Mouse (Mus musculus) limb, embryonic 15.5 days (tissue): ENCODE data around the gene Pde6d. TPM values are rescaled to one million over a fixed set of nuclear protein-coding genes. Genes with fewer than 3 reads are reported as not detected.
"Not testable (repeated sequence)": the region's sequence is repeated elsewhere in the genome, so short reads cannot be mapped to it uniquely, and the experiment has no call there.

Experiments used
- ATAC-seq: fragments of 200-750 bp; cut with Nextera tagmentation; 2 replicates; pipeline ENCODE4 v1.8.0; 2017; ENCODE audit warnings: low read depth, moderate TSS enrichment; ENCODE audit not compliant: insufficient number of reproducible peaks, low FRiP score, low TSS enrichment
- H3K27ac ChIP-seq: fragments of 300-500 bp; sonication (generic); 2 replicates; pipeline ENCODE4 v1.5.1; 2015; ENCODE audit warnings: moderate library complexity, mild to moderate bottlenecking, inconsistent platforms
- H3K27me3 ChIP-seq: fragments of 300-500 bp; sonication (generic); 2 replicates; pipeline ENCODE4 v1.6.1; 2015; ENCODE audit warnings: inconsistent platforms
- H3K36me3 ChIP-seq: fragments of 300-500 bp; sonication (generic); 2 replicates; pipeline ENCODE4 v1.6.1; 2015; ENCODE audit warnings: inconsistent platforms
- H3K4me1 ChIP-seq: fragments of 300-500 bp; sonication (generic); 2 replicates; pipeline ENCODE4 v1.6.1; 2015; ENCODE audit warnings: inconsistent platforms
- H3K4me2 ChIP-seq: fragments of 300-500 bp; sonication (generic); 2 replicates; pipeline ENCODE4 v1.6.1; 2015; ENCODE audit warnings: mild to moderate bottlenecking, inconsistent platforms
- H3K4me3 ChIP-seq: fragments of 300-500 bp; sonication (generic); 2 replicates; pipeline ENCODE4 v1.5.1; 2015; ENCODE audit warnings: mild to moderate bottlenecking, inconsistent platforms
- H3K9ac ChIP-seq: fragments of 300-500 bp; sonication (generic); 2 replicates; pipeline ENCODE4 v1.6.1; 2015; ENCODE audit warnings: inconsistent platforms
- H3K9me3 ChIP-seq: fragments of 300-500 bp; sonication (generic); 2 replicates; pipeline ENCODE4 v1.6.1; 2016; ENCODE audit warnings: inconsistent platforms
- WGBS: fragments of 180-500 bp; shearing (Covaris S2); methylation state at CpG from one replicate; pipeline ENCODE4 v1.1.7; 2015; 5-methylcytosine and 5-hydroxymethylcytosine counted together
- polyA plus RNA-seq: library from polyadenylated mRNA; unstranded; fragments of >200 nt; fragmentation: Nextera tagmentation; extraction: Ambion mirVana; gene quantifications from 2 replicates; pipeline ENCODE4 v1.2.1, GENCODE M21; 2015

Gene Pde6d
- polyA plus RNA-seq, 1 experiment from 2014 or later: 65.5 TPM

GRCm38 (mm10) chr1:86562663-86563062 lies 19.8 kb downstream of the Pde6d start:
- no peaks in the 10 kb centered on the region for H3K9me3 ChIP-seq
- no peak overlapping the region for H3K27ac ChIP-seq
- no peaks in the 10 kb centered on the region for H3K4me1 ChIP-seq
- H3K9ac ChIP-seq: no peak overlapping the region
- H3K27me3 ChIP-seq: no peaks in the 10 kb centered on the region
- 77% methylated on average over 2 of the region's 2 CpGs for WGBS
- no peak overlapping the region for H3K4me2 ChIP-seq
- H3K4me3 ChIP-seq: no peak overlapping the region
- peaks cover 28% of the 10 kb centered on the region for H3K36me3 ChIP-seq
- no peak for ATAC-seq

GRCm38 (mm10) chr1:86559232-86559631 lies 23.2 kb downstream of the Pde6d start:
- Histone ChIP-seq H3K4me1 (no peaks in the 10 kb centered on the region), H3K27ac (no peak overlapping the region), H3K4me3 (no peak overlapping the region), H3K4me2 (no peak overlapping the region), H3K9ac (no peak overlapping the region), H3K9me3 (no peaks in the 10 kb centered on the region), H3K36me3 (peaks cover 33% of the 10 kb centered on the region), H3K27me3 (no peaks in the 10 kb centered on the region)
- ATAC-seq: no peak
- WGBS: 93% methylated on average over 3 of the region's 3 CpGs

GRCm38 (mm10) chr1:86557872-86558271 lies 24.6 kb downstream of the Pde6d start:
- no peak for ATAC-seq
- H3K27me3 ChIP-seq: no peaks in the 10 kb centered on the region
- peaks cover 20% of the 10 kb centered on the region for H3K36me3 ChIP-seq
- no peak overlapping the region for H3K4me3 ChIP-seq
- H3K9me3 ChIP-seq: no peaks in the 10 kb centered on the region
- no peaks in the 10 kb centered on the region for H3K4me1 ChIP-seq
- H3K4me2 ChIP-seq: no peak overlapping the region
- no peak overlapping the region for H3K27ac ChIP-seq
- H3K9ac ChIP-seq: no peak overlapping the region
- WGBS: 56% methylated on average over 7 of the region's 7 CpGs

GRCm38 (mm10) chr1:86555665-86556064 lies 26.8 kb downstream of the Pde6d start:
- no peaks in the 10 kb centered on the region for H3K27me3 ChIP-seq
- no peaks in the 10 kb centered on the region for H3K9me3 ChIP-seq
- WGBS: 80% methylated on average over 3 of the region's 3 CpGs
- H3K9ac ChIP-seq: no peak overlapping the region
- no peak overlapping the region for H3K4me2 ChIP-seq
- H3K4me3 ChIP-seq: no peak overlapping the region
- peaks cover 13% of the 10 kb centered on the region for H3K36me3 ChIP-seq
- ATAC-seq: no peak
- no peaks in the 10 kb centered on the region for H3K4me1 ChIP-seq
- no peak overlapping the region for H3K27ac ChIP-seq

GRCm38 (mm10) chr1:86551877-86552276 lies 30.6 kb downstream of the Pde6d start:
- H3K4me3 ChIP-seq: no peak overlapping the region
- no peak overlapping the region for H3K27ac ChIP-seq
- H3K9ac ChIP-seq: no peak overlapping the region
- peaks cover 19% of the 10 kb centered on the region for H3K36me3 ChIP-seq
- H3K4me1 ChIP-seq: no peaks in the 10 kb centered on the region
- H3K27me3 ChIP-seq: no peaks in the 10 kb centered on the region
- H3K4me2 ChIP-seq: no peak overlapping the region
- H3K9me3 ChIP-seq: no peaks in the 10 kb centered on the region
- ATAC-seq: no peak
- 71% methylated on average over 2 of the region's 2 CpGs for WGBS

- Histone ChIP-seq H3K4me3 (no peak overlapping the region), H3K36me3 (peaks cover 21% of the 10 kb centered on the region), H3K9me3 (no peaks in the 10 kb centered on the region), H3K27me3 (no peaks in the 10 kb centered on the region), H3K27ac (no peak overlapping the region), H3K4me2 (no peak overlapping the region), H3K9ac (no peak overlapping the region), H3K4me1 (no peaks in the 10 kb centered on the region)
- no peak for ATAC-seq
- 81% methylated on average over 4 of the region's 4 CpGs for WGBS
These were observed 31.1 kb downstream of the Pde6d start for GRCm38 (mm10) chr1:86551299-86551698.

GRCm38 (mm10) chr1:86546797-86547196 lies 35.6 kb downstream of the Pde6d start:
- Histone ChIP-seq H3K9ac (no peak overlapping the region), H3K4me2 (no peak overlapping the region), H3K27me3 (no peaks in the 10 kb centered on the region), H3K9me3 (no peaks in the 10 kb centered on the region), H3K4me3 (no peak overlapping the region), H3K4me1 (no peaks in the 10 kb centered on the region), H3K27ac (no peak overlapping the region), H3K36me3 (peaks cover 61% of the 10 kb centered on the region)
- WGBS: 72% methylated on average over 3 of the region's 3 CpGs
- no peak for ATAC-seq

GRCm38 (mm10) chr1:86542584-86542983 lies 39.8 kb downstream of the Pde6d start:
- Histone ChIP-seq H3K27ac (no peak overlapping the region), H3K27me3 (no peaks in the 10 kb centered on the region), H3K4me1 (no peaks in the 10 kb centered on the region), H3K4me2 (no peak overlapping the region), H3K9me3 (no peaks in the 10 kb centered on the region), H3K9ac (no peak overlapping the region), H3K4me3 (no peak overlapping the region), H3K36me3 (peaks cover 58% of the 10 kb centered on the region)
- no peak for ATAC-seq
- WGBS: 87% methylated on average over 2 of the region's 2 CpGs

GRCm38 (mm10) chr1:86539583-86539982 lies 42.8 kb downstream of the Pde6d start:
- not testable (repeated sequence) for ATAC-seq, H3K4me2 ChIP-seq
- WGBS: 88% methylated on average over 12 of the region's 12 CpGs

GRCm38 (mm10) chr1:86538383-86538782 lies 44.0 kb downstream of the Pde6d start:
- Histone ChIP-seq H3K4me1 (no peaks in the 10 kb centered on the region), H3K27ac (no peak overlapping the region), H3K9me3 (no peaks in the 10 kb centered on the region), H3K4me3 (no peak overlapping the region), H3K9ac (no peak overlapping the region), H3K4me2 (no peak overlapping the region), H3K36me3 (peaks cover 21% of the 10 kb centered on the region), H3K27me3 (no peaks in the 10 kb centered on the region)
- no peak for ATAC-seq
- 58% methylated on average over 3 of the region's 3 CpGs for WGBS

More at GRCm38 (mm10) chr1:86539583-86539982, 42.8 kb downstream of the Pde6d start:
- H3K4me3 ChIP-seq, H3K27me3 ChIP-seq, H3K9ac ChIP-seq, H3K9me3 ChIP-seq, H3K4me1 ChIP-seq, H3K27ac ChIP-seq: not testable (repeated sequence)
- H3K36me3 ChIP-seq: peaks cover 32% of the 10 kb centered on the region

GRCm38 (mm10) chr1:86533411-86534130 lies 48.9 kb downstream of the Pde6d start:
- Histone ChIP-seq H3K9me3 (no peaks in the 10 kb centered on the region), H3K4me1 (peaks cover 30% of the 10 kb centered on the region), H3K4me3 (no peak overlapping the region), H3K9ac (no peak overlapping the region), H3K27me3 (no peaks in the 10 kb centered on the region), H3K27ac (no peak overlapping the region), H3K4me2 (no peak overlapping the region), H3K36me3 (peaks cover 21% of the 10 kb centered on the region)
- no peak for ATAC-seq
- 83% methylated on average over 6 of the region's 6 CpGs for WGBS

GRCm38 (mm10) chr1:86532362-86533051 lies 49.9 kb downstream of the Pde6d start:
- H3K9ac ChIP-seq: no peak overlapping the region
- H3K27ac ChIP-seq: peak overlapping the region; percentile 39

More at GRCm38 (mm10) chr1:86532362-86533051, 49.9 kb downstream of the Pde6d start:
- H3K4me1 ChIP-seq: peaks cover 30% of the 10 kb centered on the region
- peaks cover 21% of the 10 kb centered on the region for H3K36me3 ChIP-seq
- no peak overlapping the region for H3K4me2 ChIP-seq
- H3K27me3 ChIP-seq: no peaks in the 10 kb centered on the region
- peak; percentile 25; the same call in 1 of the 2 replicates for ATAC-seq
- 23% methylated on average over 11 of the region's 11 CpGs for WGBS
- no peak overlapping the region for H3K4me3 ChIP-seq
- no peaks in the 10 kb centered on the region for H3K9me3 ChIP-seq
